Mouse (Mus musculus): Measurements from ENCODE around the gene Dgki. TPM values are rescaled to one million over a fixed set of nuclear protein-coding genes. Genes with fewer than 3 reads are reported as not detected.

The Dgki gene
- total RNA-seq, 2 experiments from 2014 or later = 80.5 to 92.6 TPM

GRCm38 (mm10) chr6:36843031-36843488, 456.9 kb downstream of the Dgki start:
- intact Hi-C loops (cut with DNase I) = no loop called here
- peak in 1 of 2 experiments; percentile 48 for DNase-seq (ENCODE audit: low spot score in 2 of 2)

DNA sequence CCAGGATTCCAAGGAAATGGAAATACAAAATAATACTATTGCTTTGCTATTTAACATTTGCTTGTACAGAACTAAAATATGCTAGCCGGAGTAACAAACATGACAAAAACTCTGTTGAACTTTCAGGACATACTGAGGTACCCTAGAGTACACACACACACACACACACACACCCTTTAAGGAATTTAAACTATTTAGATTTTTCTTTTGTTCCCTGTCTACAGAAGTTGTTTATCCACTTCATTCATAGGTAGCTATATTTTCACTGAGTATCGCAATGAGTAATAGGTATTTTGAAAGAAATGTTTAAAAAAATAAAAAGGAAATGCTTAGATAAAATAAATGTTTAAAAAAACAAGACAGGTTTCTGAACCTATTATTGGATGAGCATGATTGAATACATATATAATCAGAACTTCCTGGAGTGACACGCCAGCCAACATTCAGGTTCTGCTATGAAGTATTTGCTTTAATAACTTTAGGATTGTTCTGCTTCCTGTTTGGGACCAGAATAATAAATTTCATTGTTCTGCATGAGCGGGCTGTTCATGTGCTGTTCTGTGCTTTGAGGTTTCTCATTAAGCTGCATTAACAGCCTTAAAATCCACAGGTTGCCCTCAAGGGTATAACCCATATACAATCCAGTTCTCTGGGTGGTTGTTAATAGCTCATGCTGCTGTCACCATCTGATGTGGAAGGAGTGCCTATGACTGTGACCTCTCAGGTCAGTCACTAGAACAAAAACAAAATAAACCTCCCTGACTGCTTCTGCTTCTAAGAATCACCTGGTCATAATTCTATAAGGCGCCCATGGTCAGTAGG, 457.7 kb downstream of the Dgki start:
- intact Hi-C loops (cut with DNase I) = no loop called here
- DNase-seq (ENCODE audit: low spot score in 2 of 2) = no peak

DNA sequence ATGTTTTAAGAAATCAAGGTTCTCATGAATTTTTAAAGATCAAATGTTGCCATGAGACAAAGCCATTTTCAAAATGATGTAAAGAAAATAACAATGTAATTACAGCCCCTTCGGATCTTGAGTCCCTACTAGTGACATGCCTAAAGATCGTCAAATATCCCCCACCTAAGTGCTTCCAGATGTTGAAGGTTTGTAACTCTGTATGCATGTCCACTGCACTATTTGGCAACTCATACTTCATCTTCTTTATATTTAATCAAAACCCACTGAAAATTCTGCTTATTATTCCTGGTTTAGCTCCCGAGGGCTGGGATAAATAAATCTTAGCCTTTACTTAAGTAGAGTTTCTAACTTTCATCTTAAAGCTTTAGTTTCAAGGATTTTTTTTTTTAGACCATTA, 458.3 kb downstream of the Dgki start:
- intact Hi-C loops (cut with DNase I) = no loop called here
- no peak for DNase-seq (ENCODE audit: low spot score in 2 of 2)

DNA sequence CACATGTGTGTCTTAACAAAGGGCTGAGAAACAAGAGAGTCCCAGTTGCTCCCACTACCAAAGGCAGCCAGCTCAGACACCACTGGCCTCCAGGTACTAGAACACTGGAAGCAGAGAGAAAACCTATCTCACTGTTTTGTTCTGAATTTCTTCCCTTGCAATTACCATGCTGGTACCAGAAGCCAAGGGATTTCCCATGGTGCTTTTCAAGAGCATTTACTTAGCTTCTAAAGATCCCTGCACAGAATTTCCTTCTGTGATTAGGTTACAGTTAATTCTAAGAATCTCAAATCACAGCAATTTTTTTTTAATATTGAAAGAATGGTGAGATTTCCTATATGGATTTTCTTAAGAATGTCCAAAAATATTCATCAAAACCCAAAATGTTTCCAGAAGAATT, 458.8 kb downstream of the Dgki start:
- intact Hi-C loops (cut with DNase I) = no loop called here
- no peak for DNase-seq (ENCODE audit: low spot score in 2 of 2)

DNA sequence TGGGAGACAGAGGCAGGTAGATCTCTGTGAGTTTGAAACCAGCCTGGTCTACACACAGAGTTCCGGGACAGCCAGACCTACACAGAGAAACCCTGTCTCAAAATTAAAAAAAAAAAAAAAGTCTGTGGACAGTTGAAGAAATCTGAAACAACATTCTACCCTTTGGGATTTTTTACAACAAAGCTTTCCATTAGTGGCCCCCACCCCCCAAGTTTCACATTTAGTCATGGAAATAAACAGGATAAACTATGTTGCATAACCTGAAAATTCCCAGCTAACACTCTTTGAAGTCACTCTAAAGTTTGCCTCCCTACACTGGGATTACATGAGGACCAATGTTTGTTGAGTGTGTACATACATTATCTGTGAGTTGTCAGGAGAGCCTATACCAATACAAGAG, 461.2 kb downstream of the Dgki start:
- intact Hi-C loops (cut with DNase I) = loop anchor here (10.0 kb wide), 1 partner anchor 1244 kb away; no protein-coding TSS in a partner anchor
- no peak for DNase-seq (ENCODE audit: low spot score in 2 of 2)

DNA sequence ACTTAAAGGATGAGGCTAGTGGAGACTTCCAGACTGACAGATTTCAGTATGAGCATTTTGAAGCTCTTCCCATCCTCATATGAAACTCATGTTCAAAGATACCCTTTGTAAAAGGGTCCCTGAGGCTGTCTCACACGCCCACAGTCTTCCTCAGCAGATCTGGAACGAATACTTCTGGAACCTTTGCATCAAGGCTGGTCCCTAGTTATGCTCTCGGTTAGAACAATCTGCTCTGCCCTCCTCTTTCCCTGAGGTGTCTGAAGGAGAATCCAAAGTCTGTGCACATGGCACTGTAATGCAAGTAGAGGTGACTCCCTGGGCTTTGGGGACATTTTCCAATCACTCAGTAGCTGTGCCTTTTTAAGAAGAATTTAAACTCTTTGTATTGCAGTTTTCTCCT, 464.6 kb downstream of the Dgki start:
- intact Hi-C loops (cut with DNase I) = loop anchor here (10.0 kb wide), 1 partner anchor 1241 kb away; no protein-coding TSS in a partner anchor
- DNase-seq (ENCODE audit: low spot score in 2 of 2) = no peak

GRCm38 (mm10) chr6:36834695-36835265, 465.2 kb downstream of the Dgki start:
- DNase-seq (ENCODE audit: low spot score in 2 of 2) = no peak
- intact Hi-C loops (cut with DNase I) = loop anchor here (10.0 kb wide), 1 partner anchor 1240 kb away; no protein-coding TSS in a partner anchor

DNA sequence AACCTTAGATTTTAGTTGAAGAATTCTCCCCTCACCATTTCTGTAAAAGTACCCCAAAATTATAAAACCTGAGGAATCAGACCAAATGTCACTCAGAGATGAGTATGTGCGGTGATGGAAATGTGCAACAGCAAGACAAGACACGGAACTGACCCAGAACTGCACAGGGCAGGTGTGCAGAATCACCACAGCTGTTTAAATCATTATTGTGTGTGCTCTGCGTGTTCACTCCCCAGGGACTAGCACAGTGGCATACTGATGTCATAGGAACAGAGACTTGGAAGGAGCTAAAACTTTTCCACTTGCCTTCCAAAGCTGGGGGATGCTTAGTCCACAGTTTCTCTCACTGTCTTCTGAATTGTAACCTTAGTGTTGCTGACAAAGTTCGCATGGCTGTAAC, 467.3 kb downstream of the Dgki start:
- DNase-seq (ENCODE audit: low spot score in 2 of 2) = no peak
- intact Hi-C loops (cut with DNase I) = loop anchor here (10.0 kb wide), 1 partner anchor 1238 kb away; no protein-coding TSS in a partner anchor

GRCm38 (mm10) chr6:36832207-36832606, 467.8 kb downstream of the Dgki start:
- DNase-seq (ENCODE audit: low spot score in 2 of 2) = no peak
- intact Hi-C loops (cut with DNase I) = loop anchor here (10.0 kb wide), 1 partner anchor 1237 kb away; no protein-coding TSS in a partner anchor

DNA sequence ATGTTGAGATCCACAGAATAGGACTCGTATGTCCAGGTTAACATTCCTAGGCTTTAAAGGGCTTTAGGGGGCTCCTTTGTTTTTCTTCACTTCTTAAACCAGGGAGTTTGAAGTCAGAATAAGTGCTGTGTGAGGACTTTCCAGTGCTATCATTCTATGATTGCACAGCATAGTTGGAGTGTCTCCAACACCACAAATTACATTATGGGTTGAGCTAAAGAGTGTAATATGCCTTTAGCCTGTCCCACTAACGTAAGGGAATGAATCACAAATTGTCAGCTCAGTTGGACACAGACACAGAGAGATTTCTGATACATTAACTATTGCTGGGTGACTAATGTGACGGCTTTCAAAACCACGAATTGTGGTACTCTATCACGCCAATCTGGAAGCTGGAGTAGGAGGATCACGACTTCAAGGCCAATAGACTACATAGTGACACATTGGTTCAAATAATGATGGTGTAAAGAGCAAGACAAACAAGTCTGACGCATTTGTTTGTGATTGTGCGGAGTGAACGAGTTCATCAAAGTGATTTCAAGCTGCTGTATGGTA, 469.5 kb downstream of the Dgki start:
- intact Hi-C loops (cut with DNase I) = loop anchor here (10.0 kb wide), 1 partner anchor 1236 kb away; no protein-coding TSS in a partner anchor
- no peak for DNase-seq (ENCODE audit: low spot score in 2 of 2)

- intact Hi-C loops (cut with DNase I) = no loop called here
Observed at GRCm38 (mm10) chr6:36819784-36820050, 480.3 kb downstream of the Dgki start.

GRCm38 (mm10) chr6:36819019-36819783, 480.8 kb downstream of the Dgki start:
- intact Hi-C loops (cut with DNase I) = no loop called here
- DNase-seq (ENCODE audit: low spot score in 2 of 2) = no peak

More at GRCm38 (mm10) chr6:36819784-36820050, 480.3 kb downstream of the Dgki start:
- no peak for DNase-seq (ENCODE audit: low spot score in 2 of 2)

GRCm38 (mm10) chr6:36818281-36819018, 481.5 kb downstream of the Dgki start:
- intact Hi-C loops (cut with DNase I) = no loop called here
- no peak for DNase-seq (ENCODE audit: low spot score in 2 of 2)

GRCm38 (mm10) chr6:36816666-36817065, 483.3 kb downstream of the Dgki start:
- intact Hi-C loops (cut with DNase I) = no loop called here
- no peak for DNase-seq (ENCODE audit: low spot score in 2 of 2)

DNA sequence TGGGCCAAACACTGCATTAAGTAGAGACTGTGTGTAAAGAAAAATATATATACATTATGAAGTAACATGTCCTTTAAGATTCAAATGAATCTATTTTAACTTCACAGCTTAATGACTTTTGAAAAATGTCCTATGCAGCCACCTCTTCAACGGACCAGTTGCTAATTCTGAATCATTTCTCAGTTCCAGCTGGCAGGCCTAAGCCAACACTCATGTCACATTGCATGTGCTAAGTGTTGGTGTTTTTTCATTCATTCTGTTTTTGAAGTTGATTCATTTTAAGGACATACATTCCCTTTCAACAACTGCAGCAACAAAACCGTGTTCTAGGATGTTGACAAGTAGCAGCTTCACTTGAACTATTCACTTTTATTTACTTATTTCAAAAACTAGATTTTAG, 484.0 kb downstream of the Dgki start:
- DNase-seq (ENCODE audit: low spot score in 2 of 2) = no peak
- intact Hi-C loops (cut with DNase I) = no loop called here

- intact Hi-C loops (cut with DNase I) = loop anchor here (5.0 kb wide), 2 partner anchors 36 to 89 kb away; no protein-coding TSS in a partner anchor
- DNase-seq (ENCODE audit: low spot score in 2 of 2) = no peak
Observed at GRCm38 (mm10) chr6:36812666-36813515, 487.1 kb downstream of the Dgki start.

- intact Hi-C loops (cut with DNase I) = loop anchor here (5.0 kb wide), 2 partner anchors 33 to 92 kb away; no protein-coding TSS in a partner anchor
- DNase-seq (ENCODE audit: low spot score in 2 of 2) = no peak
Observed at GRCm38 (mm10) chr6:36810448-36810847, 489.5 kb downstream of the Dgki start.

DNA sequence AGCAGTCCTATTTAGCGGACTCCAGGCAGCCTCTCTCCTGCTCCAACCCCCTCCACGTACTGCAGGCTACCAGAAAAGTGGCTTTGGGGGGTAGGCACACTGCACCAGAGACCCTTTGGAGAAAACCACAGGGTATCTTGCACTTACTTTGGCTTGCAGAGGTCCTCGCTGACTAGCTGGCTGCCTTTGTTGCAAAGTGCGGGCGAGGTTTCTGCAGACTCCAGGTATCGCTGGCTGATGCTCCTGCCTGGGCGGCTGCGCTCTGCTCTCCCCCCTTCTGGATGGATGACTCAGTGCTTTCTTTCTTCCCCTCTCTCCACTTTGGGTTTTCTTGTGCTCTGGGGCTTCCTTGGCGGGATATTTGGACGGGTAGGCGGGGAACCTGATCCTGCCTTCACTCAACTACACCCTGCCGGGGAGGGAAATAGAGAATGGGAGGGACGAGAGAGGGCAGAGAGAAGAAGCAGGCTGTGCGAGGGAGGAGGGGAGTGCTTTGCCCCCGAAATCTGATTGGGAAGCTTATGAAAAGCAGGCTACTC, 490.2 kb downstream of the Dgki start, which contains the start of gene Ptn:
TSS of gene Ptn (minus strand) at position 474 of the 539 bp plus-strand sequence.
- DNase-seq (ENCODE audit: low spot score in 2 of 2) = peak; percentile 70 to 82
- intact Hi-C loops (cut with DNase I) = loop anchor here (5.0 kb wide), 3 partner anchors 33 to 92 kb away; no protein-coding TSS in a partner anchor
